Mouse (Mus musculus) midbrain, embryonic 16.5 days (tissue): Measurements from ENCODE around the gene Cym. TPM values are rescaled to one million over a fixed set of nuclear protein-coding genes. Genes with fewer than 3 reads are reported as not detected.
A peak's percentile ranks its signal among the peaks of the same experiment; 100 is the strongest.

ENCODE experiments used
- ATAC-seq: fragments of 200-750 bp; cut with Nextera tagmentation; 2 replicates; pipeline ENCODE4 v1.8.0; 2017; ENCODE audit warnings: moderate TSS enrichment
- H3K27ac ChIP-seq: fragments of 300-500 bp; sonication (generic); 2 replicates; pipeline ENCODE4 v1.5.1; 2014; ENCODE audit warnings: mild to moderate bottlenecking, low read length, mixed read lengths
- H3K27me3 ChIP-seq: fragments of 300-500 bp; sonication (generic); 2 replicates; pipeline ENCODE4 v1.6.1; 2014; ENCODE audit warnings: low read depth, low read length, mixed read lengths; ENCODE audit not compliant: control insufficient read depth, insufficient read depth
- H3K36me3 ChIP-seq: fragments of 300-500 bp; sonication (generic); 2 replicates; pipeline ENCODE4 v1.6.1; 2014; ENCODE audit warnings: mild to moderate bottlenecking, low read length, moderate library complexity, mixed read lengths; ENCODE audit not compliant: control insufficient read depth, insufficient read depth
- H3K4me1 ChIP-seq: fragments of 300-500 bp; sonication (generic); 2 replicates; pipeline ENCODE4 v1.6.1; 2014; ENCODE audit warnings: mild to moderate bottlenecking, low read length, mixed read lengths; ENCODE audit not compliant: control insufficient read depth, insufficient read depth
- H3K4me2 ChIP-seq: fragments of 300-500 bp; sonication (generic); 2 replicates; pipeline ENCODE4 v1.6.1; 2014; ENCODE audit warnings: mild to moderate bottlenecking, low read length, mixed read lengths
- H3K4me3 ChIP-seq: fragments of 300-500 bp; sonication (generic); 2 replicates; pipeline ENCODE4 v1.5.1; 2014; ENCODE audit warnings: low read depth, mild to moderate bottlenecking, low read length, moderate library complexity, mixed read lengths
- H3K9ac ChIP-seq: fragments of 300-500 bp; sonication (generic); 2 replicates; pipeline ENCODE4 v1.6.1; 2014; ENCODE audit warnings: low read depth, low read length, mixed read lengths
- H3K9me3 ChIP-seq: fragments of 300-500 bp; sonication (generic); replicated peaks from 2 replicates; pipeline ENCODE4 v1.6.1; 2014; ENCODE audit warnings: mild to moderate bottlenecking, low read length, mixed read lengths; ENCODE audit not compliant: control insufficient read depth, poor library complexity, severe bottlenecking
- WGBS: fragments of 180-500 bp; shearing (Covaris S2); extraction: QIAGEN DNeasy Blood & Tissue Kit; methylation state at CpG from one replicate; pipeline ENCODE4 v1.1.7; 2014; 5-methylcytosine and 5-hydroxymethylcytosine counted together
- polyA plus RNA-seq: library from polyadenylated mRNA; unstranded; fragments of >200 nt; fragmentation: Nextera tagmentation; extraction: Ambion mirVana; gene quantifications from 2 replicates; pipeline ENCODE4 v1.2.1, GENCODE M21; 2015

The Cym gene
- polyA plus RNA-seq = 0.22 and 0.34 TPM in 2 replicates

DNA sequence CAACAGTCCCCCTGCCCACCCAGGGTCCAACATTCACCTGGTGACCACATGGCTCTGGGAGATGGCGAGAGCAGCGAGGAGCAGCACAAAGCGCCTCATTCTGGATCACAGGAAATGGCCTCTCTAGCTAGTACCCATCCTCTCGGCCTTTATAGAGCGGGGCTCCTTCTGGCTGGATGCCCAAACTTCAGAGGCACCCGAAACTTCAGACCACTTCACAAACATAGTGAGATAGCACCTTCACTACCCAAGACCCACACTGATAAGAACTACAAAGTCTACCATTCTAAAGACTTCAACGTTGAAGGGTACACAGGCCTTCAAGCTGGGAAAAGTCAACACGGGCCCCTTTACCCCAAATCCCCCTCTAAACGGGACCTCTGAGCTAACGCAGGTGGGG, at the start of gene Cym:
Gene Cym (minus strand): TSS at position 125 of the 400 bp plus-strand sequence.
- Histone ChIP-seq H3K9me3 (no peaks in the 10 kb centered on the region), H3K27me3 (no peaks in the 10 kb centered on the region), H3K36me3 (no peaks in the 10 kb centered on the region), H3K27ac (no peak within 1 kb of the TSS), H3K4me3 (no peak within 1 kb of the TSS), H3K4me2 (no peak within 1 kb of the TSS), H3K9ac (no peak within 1 kb of the TSS), H3K4me1 (no peaks in the 10 kb centered on the region)
- WGBS = 90% methylated on average over 10 of the region's 10 CpGs
- no peak for ATAC-seq

DNA sequence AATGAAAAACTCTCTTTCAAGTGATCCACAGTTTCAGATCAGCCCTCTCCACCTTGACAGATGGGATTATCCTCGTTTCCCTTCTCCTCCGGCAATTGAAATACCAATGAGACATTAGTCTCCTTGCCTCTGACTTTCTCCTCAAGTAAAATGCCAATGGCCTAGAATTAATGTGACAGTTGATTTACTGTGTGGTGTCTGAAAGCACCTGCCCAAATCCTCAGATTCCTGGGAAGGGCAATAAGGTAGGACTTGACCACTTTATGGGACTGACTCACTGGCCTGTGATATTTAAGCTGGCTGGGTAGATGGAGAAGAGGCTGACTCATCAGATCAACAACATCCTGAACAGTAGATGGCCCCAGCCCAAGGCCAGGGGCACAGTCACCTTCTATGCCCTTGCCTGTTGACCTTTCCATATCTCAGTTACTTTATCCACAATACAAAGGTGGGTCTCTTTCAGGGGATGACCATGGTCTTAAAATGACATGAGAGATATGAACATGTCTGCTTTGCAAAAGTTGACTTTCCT, 45.3 kb upstream of the Cym start:
- WGBS = 54% methylated on average over 2 of the region's 2 CpGs
- Histone ChIP-seq H3K4me2 (no peak overlapping the region), H3K27me3 (no peaks in the 10 kb centered on the region), H3K9me3 (no peaks in the 10 kb centered on the region), H3K4me3 (no peak overlapping the region), H3K4me1 (no peaks in the 10 kb centered on the region), H3K36me3 (no peaks in the 10 kb centered on the region), H3K9ac (no peak overlapping the region), H3K27ac (no peak overlapping the region)
- no peak for ATAC-seq

DNA sequence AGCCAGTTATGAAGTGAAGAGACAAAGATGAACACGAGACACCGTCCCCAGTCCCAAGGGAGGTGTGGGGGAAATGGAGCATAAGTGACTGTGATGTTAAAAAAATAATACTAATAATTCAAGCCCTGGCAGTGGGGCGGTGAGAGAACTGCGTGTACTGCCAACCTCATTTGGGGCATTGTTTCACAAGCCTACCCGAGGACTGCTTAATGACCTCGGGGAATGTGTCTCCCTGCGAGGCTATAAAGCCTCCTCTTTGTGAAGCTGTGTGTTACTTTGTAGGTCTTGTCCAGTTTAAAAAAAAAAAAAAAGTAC, 40.3 kb upstream of the Cym start:
- no peak overlapping the region for H3K4me3 ChIP-seq
- no peaks in the 10 kb centered on the region for H3K9me3 ChIP-seq
- 38% methylated on average over 7 of the region's 7 CpGs for WGBS
- no peaks in the 10 kb centered on the region for H3K27me3 ChIP-seq
- no peak overlapping the region for H3K27ac ChIP-seq
- ATAC-seq = no peak
- no peak overlapping the region for H3K9ac ChIP-seq
- H3K4me1 ChIP-seq = peaks cover 11% of the 10 kb centered on the region
- H3K4me2 ChIP-seq = no peak overlapping the region
- no peaks in the 10 kb centered on the region for H3K36me3 ChIP-seq

DNA sequence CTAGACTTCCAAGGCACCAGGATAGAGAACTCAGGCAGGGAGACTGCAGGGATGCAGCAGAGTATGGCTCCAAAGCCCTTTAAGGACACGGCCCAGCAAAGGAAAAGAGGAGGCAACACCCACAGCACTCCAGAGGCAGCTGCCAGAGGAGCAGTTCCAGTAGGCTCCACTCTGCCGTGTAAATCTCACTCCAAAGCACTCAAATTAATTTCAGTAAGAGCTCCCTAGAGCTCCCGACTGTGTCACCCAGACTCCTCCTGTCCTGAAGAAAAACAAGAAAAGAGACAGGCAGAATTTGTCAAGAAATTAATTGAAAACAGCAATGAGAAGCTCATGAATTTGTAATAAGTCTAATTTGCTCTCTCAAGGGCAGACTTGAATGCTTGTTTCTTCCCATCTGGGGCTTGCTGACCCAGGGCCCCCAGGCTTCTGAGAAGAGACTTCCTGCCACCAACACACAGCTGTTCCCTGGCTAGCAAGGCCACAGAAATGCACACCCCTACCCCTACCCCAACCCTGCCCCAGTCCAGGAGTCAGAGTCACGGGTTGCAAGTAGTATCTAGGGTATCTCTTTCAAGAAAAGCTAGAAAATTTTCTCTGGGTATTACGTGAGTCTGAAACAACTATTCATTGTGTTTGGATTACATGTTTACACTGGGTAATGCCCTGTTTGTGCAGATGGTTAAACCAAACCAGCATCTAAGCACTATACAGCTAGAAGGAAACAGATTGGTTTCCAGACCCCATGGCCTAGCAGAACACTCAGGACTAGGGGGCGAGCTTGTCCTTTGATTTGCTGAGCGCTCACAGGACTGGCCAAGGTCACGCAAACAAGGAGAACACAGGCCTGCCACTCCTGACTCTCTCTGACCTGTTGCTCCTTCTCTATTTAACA, 39.7 kb upstream of the Cym start:
- no peak overlapping the region for H3K4me3 ChIP-seq
- 52% methylated on average over 8 of the region's 8 CpGs for WGBS
- ATAC-seq = peak; percentile 50; the same call in 1 of the 2 replicates
- no peaks in the 10 kb centered on the region for H3K36me3 ChIP-seq
- H3K9ac ChIP-seq = 0 out of 2 replicates have a peak overlapping the region, but pooled peaks have one; percentile 14
- no peaks in the 10 kb centered on the region for H3K9me3 ChIP-seq
- no peaks in the 10 kb centered on the region for H3K27me3 ChIP-seq
- peaks cover 11% of the 10 kb centered on the region for H3K4me1 ChIP-seq
- H3K4me2 ChIP-seq = no peak overlapping the region
- H3K27ac ChIP-seq = peak overlapping the region; percentile 42; the same call in 1 of the 2 replicates

DNA sequence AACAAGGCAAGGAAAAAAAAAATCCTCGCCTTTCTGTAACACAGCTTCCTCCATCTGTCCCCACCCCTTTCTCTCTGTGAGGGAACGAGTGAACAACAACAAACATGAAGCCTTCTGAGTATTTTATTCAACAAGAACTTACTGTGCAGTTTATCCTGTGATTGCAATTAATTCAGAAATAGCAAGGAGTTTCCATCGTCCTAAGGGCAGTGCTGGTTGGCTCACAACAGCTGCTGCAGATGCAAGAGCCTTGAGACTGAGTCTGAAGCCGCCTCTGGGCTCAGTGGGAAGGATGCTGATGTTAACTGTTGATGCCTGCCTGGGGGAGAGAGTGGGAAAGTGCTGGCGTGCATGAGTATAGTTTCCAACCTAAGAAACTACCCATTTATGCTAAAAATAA, 36.4 kb upstream of the Cym start:
- Histone ChIP-seq H3K27ac (no peak overlapping the region), H3K4me2 (no peak overlapping the region), H3K36me3 (no peaks in the 10 kb centered on the region), H3K27me3 (no peaks in the 10 kb centered on the region), H3K9ac (no peak overlapping the region), H3K4me3 (no peak overlapping the region), H3K4me1 (peaks cover 11% of the 10 kb centered on the region), H3K9me3 (no peaks in the 10 kb centered on the region)
- no peak for ATAC-seq
- WGBS = 55% methylated on average over 5 of the region's 5 CpGs

DNA sequence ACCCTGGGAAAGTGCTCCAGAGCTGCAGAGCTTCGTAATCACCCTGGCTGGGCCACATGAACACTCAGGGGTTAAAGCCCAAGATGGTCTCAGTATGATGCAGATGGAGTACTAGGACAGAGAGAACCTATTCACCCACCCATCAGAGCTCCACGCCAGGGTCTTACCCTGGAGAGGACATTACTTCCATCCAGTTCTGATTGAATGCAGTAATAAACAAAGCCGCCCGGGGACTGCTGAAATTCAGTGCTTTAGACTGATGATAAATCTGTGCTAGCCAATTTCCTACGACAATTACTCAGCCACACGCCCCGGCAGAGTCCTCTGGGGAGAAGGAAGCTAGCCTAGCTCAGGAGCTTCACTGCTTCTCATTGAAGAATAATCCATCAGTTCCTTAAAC, 35.2 kb upstream of the Cym start:
- ATAC-seq = no peak
- Histone ChIP-seq H3K9me3 (no peaks in the 10 kb centered on the region), H3K4me1 (peaks cover 11% of the 10 kb centered on the region), H3K36me3 (no peaks in the 10 kb centered on the region), H3K27me3 (no peaks in the 10 kb centered on the region), H3K9ac (no peak overlapping the region), H3K4me2 (no peak overlapping the region), H3K27ac (no peak overlapping the region), H3K4me3 (no peak overlapping the region)
- WGBS = 56% methylated on average over 7 of the region's 7 CpGs

DNA sequence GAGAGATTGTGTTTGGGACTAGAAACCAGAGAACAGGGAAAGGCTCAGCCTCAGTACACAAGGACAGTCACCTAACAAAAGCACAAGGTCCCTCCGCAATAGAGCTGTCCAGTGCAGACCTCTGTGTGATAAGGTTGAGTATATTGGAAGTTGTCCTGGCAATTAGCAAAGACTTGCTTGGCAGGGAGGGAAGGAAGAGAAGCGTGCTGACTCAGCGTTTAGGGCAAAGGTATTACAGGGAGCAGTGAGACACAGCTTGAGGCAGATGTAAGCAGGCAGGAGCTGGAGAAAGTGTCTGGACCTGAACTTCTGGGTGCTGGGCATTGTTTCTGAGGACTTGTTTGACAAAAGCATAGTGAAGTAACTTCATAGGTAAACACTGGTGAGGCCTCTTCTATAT, 34.5 kb upstream of the Cym start:
- Histone ChIP-seq H3K4me1 (peaks cover 5% of the 10 kb centered on the region), H3K27me3 (no peaks in the 10 kb centered on the region), H3K4me3 (no peak overlapping the region), H3K36me3 (no peaks in the 10 kb centered on the region), H3K4me2 (no peak overlapping the region), H3K27ac (no peak overlapping the region), H3K9ac (no peak overlapping the region), H3K9me3 (no peaks in the 10 kb centered on the region)
- 93% methylated on average over 3 of the region's 3 CpGs for WGBS
- no peak for ATAC-seq

DNA sequence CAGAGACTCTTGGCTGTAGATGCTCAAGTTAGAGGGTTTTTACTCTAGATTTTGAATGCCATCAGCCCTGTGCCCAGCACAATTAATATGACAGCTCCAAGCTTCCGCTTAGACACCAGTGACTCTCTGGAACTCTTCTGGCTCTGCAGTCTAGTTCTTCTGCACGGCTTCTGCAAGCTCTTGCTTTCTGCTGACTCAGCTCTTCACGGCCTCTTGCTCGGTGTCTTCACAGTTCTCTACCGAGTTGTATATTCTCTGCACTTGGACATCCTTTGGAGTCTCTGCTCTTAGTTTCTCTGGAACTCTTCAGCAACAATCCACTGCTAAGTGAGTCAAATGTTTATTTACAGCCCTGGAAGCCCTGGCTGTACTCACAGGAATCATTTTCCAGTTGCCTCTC, 32.4 kb upstream of the Cym start:
- H3K4me1 ChIP-seq = no peaks in the 10 kb centered on the region
- H3K4me3 ChIP-seq = no peak overlapping the region
- ATAC-seq = no peak
- H3K9me3 ChIP-seq = no peaks in the 10 kb centered on the region
- no peak overlapping the region for H3K27ac ChIP-seq
- WGBS = 86% methylated on average over 5 of the region's 5 CpGs
- no peak overlapping the region for H3K9ac ChIP-seq
- H3K27me3 ChIP-seq = no peaks in the 10 kb centered on the region
- H3K4me2 ChIP-seq = no peak overlapping the region
- H3K36me3 ChIP-seq = no peaks in the 10 kb centered on the region

DNA sequence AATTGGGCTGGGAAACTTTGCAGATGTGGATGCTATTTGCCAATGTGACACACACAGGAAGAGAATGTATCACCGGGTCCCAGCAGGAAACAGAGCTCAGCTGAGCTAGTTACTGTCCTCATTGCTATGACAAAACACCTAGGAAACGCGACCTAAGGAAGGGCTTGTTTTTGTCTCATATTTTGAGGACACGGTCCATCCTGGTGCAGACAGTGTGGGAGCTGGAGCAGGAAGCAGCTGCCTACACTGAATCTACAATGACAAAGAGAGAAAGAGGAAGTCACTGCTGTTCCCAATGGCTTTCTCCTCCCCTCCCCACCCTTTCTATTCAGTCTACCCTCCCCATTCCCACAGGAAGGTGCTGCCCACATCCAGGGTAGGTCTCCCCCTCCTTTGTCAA, 30.5 kb upstream of the Cym start:
- no peak overlapping the region for H3K9ac ChIP-seq
- no peaks in the 10 kb centered on the region for H3K4me1 ChIP-seq
- no peaks in the 10 kb centered on the region for H3K27me3 ChIP-seq
- 82% methylated on average over 4 of the region's 4 CpGs for WGBS
- H3K36me3 ChIP-seq = no peaks in the 10 kb centered on the region
- H3K4me2 ChIP-seq = no peak overlapping the region
- no peaks in the 10 kb centered on the region for H3K9me3 ChIP-seq
- ATAC-seq = no peak
- H3K4me3 ChIP-seq = no peak overlapping the region
- no peak overlapping the region for H3K27ac ChIP-seq
